Mouse (Mus musculus): ENCODE measurements around the gene Trmt10c. TPM values are rescaled to one million over a fixed set of nuclear protein-coding genes. Genes with fewer than 3 reads are reported as not detected.

Trmt10c gene
- polyA plus RNA-seq (2014; fragmentation: Nextera tagmentation; extraction: Ambion mirVana): 31.2 and 33.6 TPM in 2 replicates

GRCm38 (mm10) chr16:56037138-56038010 lies at the start of gene Trmt10c:
Trmt10c (minus strand) TSS chr16:56037819.
- no peaks in the 10 kb centered on the region; the same call in 1 of the 2 replicates for H3K36me3 ChIP-seq (ENCODE audit: control insufficient read depth, insufficient read depth, low read length)
- H3K9me3 ChIP-seq (ENCODE audit: control insufficient read depth, low read length): no peaks in the 10 kb centered on the region
- DNase-seq (ENCODE audit: low spot score) (peak; percentile 95), ATAC-seq (replicated peaks; ENCODE audit: low FRiP score) (peak; percentile 100)
- peak within 1 kb of the TSS; percentile 74 for H3K4me2 ChIP-seq (ENCODE audit: low read depth, low read length, severe bottlenecking)
- H3K4me1 ChIP-seq (replicated peaks; ENCODE audit: control insufficient read depth, insufficient read depth, low read length): 0 out of 2 replicates have a peak, but pooled peaks cover 5% of the 10 kb centered on the region
- peak within 1 kb of the TSS; percentile 84 for H3K4me3 ChIP-seq (ENCODE audit: low read depth, low read length)
- WGBS: under 1% methylated on average over 63 of the region's 63 CpGs
- H3K27ac ChIP-seq (ENCODE audit: low read depth, low read length): peak within 1 kb of the TSS; percentile 65
- no peaks in the 10 kb centered on the region for H3K27me3 ChIP-seq (ENCODE audit: control insufficient read depth, insufficient read depth, low read length)
- H3K9ac ChIP-seq (ENCODE audit: low read length): peak within 1 kb of the TSS; percentile 74

GRCm38 (mm10) chr16:56086336-56086735 lies 48.7 kb upstream of the Trmt10c start:
- Histone ChIP-seq H3K27ac (ENCODE audit: low read depth, low read length) (no peak overlapping the region), H3K27me3 (ENCODE audit: control insufficient read depth, insufficient read depth, low read length) (no peaks in the 10 kb centered on the region), H3K4me2 (ENCODE audit: low read depth, low read length, severe bottlenecking) (no peak overlapping the region), H3K4me3 (ENCODE audit: low read depth, low read length) (no peak overlapping the region), H3K9ac (ENCODE audit: low read length) (no peak overlapping the region), H3K36me3 (ENCODE audit: control insufficient read depth, insufficient read depth, low read length) (no peaks in the 10 kb centered on the region), H3K9me3 (ENCODE audit: control insufficient read depth, low read length) (no peaks in the 10 kb centered on the region), H3K4me1 (replicated peaks; ENCODE audit: control insufficient read depth, insufficient read depth, low read length) (no peaks in the 10 kb centered on the region)
- no peak for ATAC-seq (replicated peaks; ENCODE audit: low FRiP score)
- no peak for DNase-seq (ENCODE audit: low spot score)
- WGBS: 91% methylated on average over 2 of the region's 2 CpGs

- Histone ChIP-seq H3K9me3 (ENCODE audit: control insufficient read depth, low read length) (no peaks in the 10 kb centered on the region), H3K27ac (ENCODE audit: low read depth, low read length) (no peak overlapping the region), H3K9ac (ENCODE audit: low read length) (no peak overlapping the region), H3K36me3 (ENCODE audit: control insufficient read depth, insufficient read depth, low read length) (no peaks in the 10 kb centered on the region), H3K27me3 (ENCODE audit: control insufficient read depth, insufficient read depth, low read length) (no peaks in the 10 kb centered on the region), H3K4me3 (ENCODE audit: low read depth, low read length) (no peak overlapping the region), H3K4me2 (ENCODE audit: low read depth, low read length, severe bottlenecking) (no peak overlapping the region), H3K4me1 (replicated peaks; ENCODE audit: control insufficient read depth, insufficient read depth, low read length) (0 out of 2 replicates have a peak, but pooled peaks cover 2% of the 10 kb centered on the region)
- no peak for ATAC-seq (replicated peaks; ENCODE audit: low FRiP score)
- WGBS: 92% methylated on average over 4 of the region's 4 CpGs
- DNase-seq (ENCODE audit: low spot score): no peak
Measured at GRCm38 (mm10) chr16:56081691-56082090, 44.1 kb upstream of the Trmt10c start.

- no peaks in the 10 kb centered on the region for H3K9me3 ChIP-seq (ENCODE audit: control insufficient read depth, low read length)
- 0 out of 2 replicates have a peak, but pooled peaks cover 7% of the 10 kb centered on the region for H3K4me1 ChIP-seq (replicated peaks; ENCODE audit: control insufficient read depth, insufficient read depth, low read length)
- DNase-seq (ENCODE audit: low spot score): no peak
- H3K36me3 ChIP-seq (ENCODE audit: control insufficient read depth, insufficient read depth, low read length): no peaks in the 10 kb centered on the region
- WGBS: 95% methylated on average over 1 of the region's 1 CpGs
- no peak for ATAC-seq (replicated peaks; ENCODE audit: low FRiP score)
- no peak overlapping the region for H3K27ac ChIP-seq (ENCODE audit: low read depth, low read length)
- no peak overlapping the region for H3K9ac ChIP-seq (ENCODE audit: low read length)
- no peak overlapping the region for H3K4me3 ChIP-seq (ENCODE audit: low read depth, low read length)
- no peak overlapping the region for H3K4me2 ChIP-seq (ENCODE audit: low read depth, low read length, severe bottlenecking)
- H3K27me3 ChIP-seq (ENCODE audit: control insufficient read depth, insufficient read depth, low read length): no peaks in the 10 kb centered on the region
Measured at GRCm38 (mm10) chr16:56079419-56079818, 41.8 kb upstream of the Trmt10c start.

- H3K4me2 ChIP-seq (ENCODE audit: low read depth, low read length, severe bottlenecking): peak overlapping the region; percentile 61
- no peaks in the 10 kb centered on the region for H3K27me3 ChIP-seq (ENCODE audit: control insufficient read depth, insufficient read depth, low read length)
- H3K4me1 ChIP-seq (replicated peaks; ENCODE audit: control insufficient read depth, insufficient read depth, low read length): 0 out of 2 replicates have a peak, but pooled peaks cover 7% of the 10 kb centered on the region
- H3K9ac ChIP-seq (ENCODE audit: low read length): peak overlapping the region; percentile 70
- H3K36me3 ChIP-seq (ENCODE audit: control insufficient read depth, insufficient read depth, low read length): no peaks in the 10 kb centered on the region
- no peaks in the 10 kb centered on the region for H3K9me3 ChIP-seq (ENCODE audit: control insufficient read depth, low read length)
- H3K27ac ChIP-seq (ENCODE audit: low read depth, low read length): peak overlapping the region; percentile 89
- ATAC-seq (replicated peaks; ENCODE audit: low FRiP score) (no peak), DNase-seq (ENCODE audit: low spot score) (no peak)
- 8% methylated on average over 11 of the region's 11 CpGs for WGBS
- H3K4me3 ChIP-seq (ENCODE audit: low read depth, low read length): peak overlapping the region; percentile 73
Measured at GRCm38 (mm10) chr16:56076121-56076869, 38.7 kb upstream of the Trmt10c start.

GRCm38 (mm10) chr16:56075222-56076111 lies 37.8 kb upstream of the Trmt10c start:
- under 1% methylated on average over 42 of the region's 66 CpGs for WGBS

GRCm38 (mm10) chr16:56074565-56074964 lies 36.9 kb upstream of the Trmt10c start:
- Histone ChIP-seq H3K4me2 (ENCODE audit: low read depth, low read length, severe bottlenecking) (no peak overlapping the region), H3K4me1 (replicated peaks; ENCODE audit: control insufficient read depth, insufficient read depth, low read length) (0 out of 2 replicates have a peak, but pooled peaks cover 7% of the 10 kb centered on the region), H3K27ac (ENCODE audit: low read depth, low read length) (no peak overlapping the region), H3K4me3 (ENCODE audit: low read depth, low read length) (no peak overlapping the region), H3K36me3 (ENCODE audit: control insufficient read depth, insufficient read depth, low read length) (no peaks in the 10 kb centered on the region), H3K9me3 (ENCODE audit: control insufficient read depth, low read length) (no peaks in the 10 kb centered on the region), H3K9ac (ENCODE audit: low read length) (peak overlapping the region; percentile 27; the same call in 1 of the 2 replicates), H3K27me3 (ENCODE audit: control insufficient read depth, insufficient read depth, low read length) (no peaks in the 10 kb centered on the region)
- ATAC-seq (replicated peaks; ENCODE audit: low FRiP score) (0 out of 2 replicates have a peak, but pooled peaks have one; percentile 5), DNase-seq (ENCODE audit: low spot score) (no peak)
- WGBS: 75% methylated on average over 5 of the region's 5 CpGs

More at GRCm38 (mm10) chr16:56075222-56076111, 37.8 kb upstream of the Trmt10c start:
- Histone ChIP-seq H3K9ac (ENCODE audit: low read length) (peak overlapping the region; percentile 70), H3K36me3 (ENCODE audit: control insufficient read depth, insufficient read depth, low read length) (no peaks in the 10 kb centered on the region), H3K4me3 (ENCODE audit: low read depth, low read length) (peak overlapping the region; percentile 73), H3K27ac (ENCODE audit: low read depth, low read length) (peak overlapping the region; percentile 89), H3K27me3 (ENCODE audit: control insufficient read depth, insufficient read depth, low read length) (no peaks in the 10 kb centered on the region), H3K4me2 (ENCODE audit: low read depth, low read length, severe bottlenecking) (peak overlapping the region; percentile 61), H3K4me1 (replicated peaks; ENCODE audit: control insufficient read depth, insufficient read depth, low read length) (0 out of 2 replicates have a peak, but pooled peaks cover 7% of the 10 kb centered on the region), H3K9me3 (ENCODE audit: control insufficient read depth, low read length) (no peaks in the 10 kb centered on the region)
- ATAC-seq (replicated peaks; ENCODE audit: low FRiP score): peak; percentile 92
- peak; percentile 96 for DNase-seq (ENCODE audit: low spot score)
